In the genomic region with DNA sequence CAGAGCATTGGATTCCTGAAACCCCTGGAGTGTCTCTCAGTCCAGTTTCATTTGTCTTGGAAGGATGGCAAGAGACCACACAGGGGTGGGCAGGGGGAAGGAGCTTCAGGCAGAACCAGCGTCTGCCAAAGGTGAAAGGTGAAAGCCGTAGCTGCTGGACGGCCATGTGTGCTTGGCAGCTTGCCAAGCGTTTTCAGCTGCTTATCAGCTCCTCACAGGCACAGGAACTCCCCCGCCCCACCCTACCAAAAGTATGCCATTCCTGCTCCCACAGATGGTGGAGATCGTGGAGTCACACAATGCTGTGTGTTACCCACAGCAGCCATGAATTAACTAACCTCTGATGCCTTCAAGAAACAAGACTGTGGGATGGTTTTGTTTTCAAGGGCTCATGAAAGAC, we compare ENCODE assay signal across 8 mouse cellular contexts.
DNase-seq lines count a peak whose midpoint lies in the region; ATAC-seq and TF ChIP-seq lines count a peak whose summit lies in the region.

No protein-coding gene starts in this region.

- peak; percentile 21 for DNase-seq in gastrocnemius, adult 2 months
- DNase-seq in gastrocnemius, adult 18-20 months (ENCODE audit: low spot score): no peak
- peak; percentile 93 for DNase-seq in c-Kit-negative CD71-positive TER-119-positive erythroid progenitor cells, embryonic 14.5 days (ENCODE audit: low read depth, low spot score)
- DNase-seq in heart, postnatal 10 days: peak; percentile 27 to 40
- DNase-seq in cerebellum, adult 18-20 months: no peak
- no peak for DNase-seq in thymus, postnatal 36 days
- no peak for DNase-seq in forebrain, postnatal 0 days

- peaks cover 8% of the 10 kb centered on the region for H3K4me1 ChIP-seq in lung, embryonic 16.5 days (replicated peaks; ENCODE audit: control insufficient read depth, insufficient read depth, low read length)
- H3K4me1 ChIP-seq in forebrain, postnatal 0 days (ENCODE audit: insufficient read depth): no peaks in the 10 kb centered on the region

- no peak overlapping the region for H3K4me2 ChIP-seq in lung, embryonic 16.5 days (ENCODE audit: low read depth, low read length)
- H3K4me2 ChIP-seq in forebrain, postnatal 0 days (ENCODE audit: low read depth): no peak overlapping the region

- WGBS in lung, embryonic 16.5 days: 1% methylated on average over 6 of the region's 6 CpGs
- WGBS in forebrain, postnatal 0 days: 34% methylated on average over 6 of the region's 6 CpGs

- no peaks in the 10 kb centered on the region for H3K9me3 ChIP-seq in lung, embryonic 16.5 days (ENCODE audit: control insufficient read depth, low read length)
- H3K9me3 ChIP-seq in forebrain, postnatal 0 days (ENCODE audit: low read length): no peaks in the 10 kb centered on the region

- intact Hi-C loops in gastrocnemius, adult 2 months (cut with DNase I): no loop called here
- intact Hi-C loops in heart, postnatal 10 days (cut with DNase I): no loop called here

- H3K4me3 ChIP-seq in gastrocnemius, adult 2 months: no peak overlapping the region
- no peak overlapping the region for H3K4me3 ChIP-seq in lung, embryonic 16.5 days (ENCODE audit: low read length)
- H3K4me3 ChIP-seq in forebrain, postnatal 0 days (ENCODE audit: low read depth, low read length): no peak overlapping the region

- H3K36me3 ChIP-seq in lung, embryonic 16.5 days (ENCODE audit: control insufficient read depth, insufficient read depth, low read length): no peaks in the 10 kb centered on the region
- H3K36me3 ChIP-seq in forebrain, postnatal 0 days (ENCODE audit: insufficient read depth): peaks cover 13% of the 10 kb centered on the region; the same call in 1 of the 2 replicates

- H3K27me3 ChIP-seq in lung, embryonic 16.5 days (ENCODE audit: control insufficient read depth, insufficient read depth, low read depth, low read length): no peaks in the 10 kb centered on the region
- H3K27me3 ChIP-seq in forebrain, postnatal 0 days (ENCODE audit: insufficient read depth, low read length): no peaks in the 10 kb centered on the region

- TF ChIP-seq CTCF in gastrocnemius, adult 2 months (IDR thresholded peaks at IDR 0.05): no peak
- no peak for TF ChIP-seq CTCF in forebrain, postnatal 0 days (IDR thresholded peaks at IDR 0.05; ENCODE audit: low read depth)

- ATAC-seq in lung, embryonic 16.5 days (ENCODE audit: low read depth): peak; percentile 71
- no peak for ATAC-seq in forebrain, postnatal 0 days

- no peak overlapping the region for H3K9ac ChIP-seq in lung, embryonic 16.5 days (ENCODE audit: low read length)
- no peak overlapping the region for H3K9ac ChIP-seq in forebrain, postnatal 0 days

- no peak overlapping the region for H3K27ac ChIP-seq in gastrocnemius, adult 2 months
- no peak overlapping the region for H3K27ac ChIP-seq in lung, embryonic 16.5 days (ENCODE audit: low read length)
- H3K27ac ChIP-seq in forebrain, postnatal 0 days (ENCODE audit: low read depth, low read length): no peak overlapping the region

Comparison
In these comparisons a context has a peak if more than half of its experiments do, and no peak if none do; other contexts are left out.
1. DNase-seq: peak in gastrocnemius, adult 2 months (single experiment), c-Kit-negative CD71-positive TER-119-positive erythroid progenitor cells, embryonic 14.5 days (single experiment) and heart, postnatal 10 days (2 of 2); none in gastrocnemius, adult 18-20 months (single experiment), cerebellum, adult 18-20 months (0 of 2), thymus, postnatal 36 days (0 of 2) and forebrain, postnatal 0 days (single experiment).